Mouse (Mus musculus): ENCODE measurements at regions not wholly inside any gene's neighbourhood (a gene's known extent, or its start where the extent isn't known, plus 50 kb on each side); places are given as distances from the start of the nearest gene placed in this dataset.

DNA sequence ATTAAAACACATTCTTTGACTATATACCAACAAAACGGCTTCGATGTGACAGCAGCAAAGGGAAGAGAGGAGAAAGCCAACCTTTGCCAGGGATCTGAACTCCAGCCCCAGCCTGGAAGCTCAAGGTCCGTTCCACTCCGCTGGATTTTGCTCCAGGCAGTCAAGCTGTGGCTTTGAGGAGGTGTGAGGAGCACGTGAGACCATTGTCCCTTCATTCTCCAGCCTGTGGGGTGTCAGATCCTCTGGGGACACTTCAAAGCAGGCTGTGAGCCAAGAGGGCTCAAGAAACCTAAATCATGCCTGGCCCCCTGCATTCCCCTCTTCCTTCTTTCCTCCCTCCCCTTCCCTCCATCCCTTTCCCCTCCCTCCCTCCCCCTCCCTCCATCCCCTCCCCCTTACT lies 154.9 kb upstream of the Rpl38 start:
- Histone ChIP-seq H3K27ac (ENCODE audit: low read length) (no peak overlapping the region), H3K4me2 (ENCODE audit: low read depth, low read length) (no peak overlapping the region), H3K36me3 (ENCODE audit: control insufficient read depth, insufficient read depth) (no peaks in the 10 kb centered on the region), H3K9me3 (replicated peaks; ENCODE audit: control insufficient read depth, low read length) (no peaks in the 10 kb centered on the region), H3K27me3 (ENCODE audit: control insufficient read depth, insufficient read depth, low read depth, low read length) (no peaks in the 10 kb centered on the region), H3K4me1 (ENCODE audit: control insufficient read depth, low read depth, low read length) (no peaks in the 10 kb centered on the region), H3K9ac (ENCODE audit: low read depth, low read length) (no peak overlapping the region), H3K4me3 (ENCODE audit: low read depth, low read length) (no peak overlapping the region)
- WGBS (ENCODE audit: insufficient replicate concordance), result 23% methylated on average over 5 of the region's 5 CpGs
- ATAC-seq (ENCODE audit: low read depth), result no peak

DNA sequence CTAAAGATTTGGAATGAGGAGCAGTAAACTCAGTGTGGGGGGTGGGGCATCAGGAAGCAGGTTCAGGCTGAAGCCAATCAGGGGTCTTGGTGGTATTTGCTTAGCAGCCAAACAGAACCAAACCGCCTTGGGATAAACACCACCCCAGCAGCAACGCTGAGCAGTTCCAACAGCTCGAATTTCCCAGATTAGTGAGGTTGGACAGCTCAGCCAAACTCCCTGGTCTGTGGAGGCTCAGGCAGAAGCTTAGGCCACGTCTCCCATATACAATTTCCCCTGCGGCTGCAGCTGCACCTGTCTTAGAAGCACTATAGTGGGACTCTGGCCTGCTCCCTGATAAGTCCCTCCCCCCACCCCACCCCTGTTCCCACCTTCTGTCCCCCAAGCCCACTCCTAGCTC lies 156.3 kb upstream of the Rpl38 start:
- 17% methylated on average over 5 of the region's 5 CpGs for WGBS (ENCODE audit: insufficient replicate concordance)
- no peak overlapping the region for H3K4me2 ChIP-seq (ENCODE audit: low read depth, low read length)
- H3K4me3 ChIP-seq (ENCODE audit: low read depth, low read length), result no peak overlapping the region
- no peaks in the 10 kb centered on the region for H3K4me1 ChIP-seq (ENCODE audit: control insufficient read depth, low read depth, low read length)
- no peaks in the 10 kb centered on the region for H3K36me3 ChIP-seq (ENCODE audit: control insufficient read depth, insufficient read depth)
- H3K9me3 ChIP-seq (replicated peaks; ENCODE audit: control insufficient read depth, low read length), result no peaks in the 10 kb centered on the region
- H3K9ac ChIP-seq (ENCODE audit: low read depth, low read length), result no peak overlapping the region
- H3K27ac ChIP-seq (ENCODE audit: low read length), result no peak overlapping the region
- no peaks in the 10 kb centered on the region for H3K27me3 ChIP-seq (ENCODE audit: control insufficient read depth, insufficient read depth, low read depth, low read length)
- no peak for ATAC-seq (ENCODE audit: low read depth)

DNA sequence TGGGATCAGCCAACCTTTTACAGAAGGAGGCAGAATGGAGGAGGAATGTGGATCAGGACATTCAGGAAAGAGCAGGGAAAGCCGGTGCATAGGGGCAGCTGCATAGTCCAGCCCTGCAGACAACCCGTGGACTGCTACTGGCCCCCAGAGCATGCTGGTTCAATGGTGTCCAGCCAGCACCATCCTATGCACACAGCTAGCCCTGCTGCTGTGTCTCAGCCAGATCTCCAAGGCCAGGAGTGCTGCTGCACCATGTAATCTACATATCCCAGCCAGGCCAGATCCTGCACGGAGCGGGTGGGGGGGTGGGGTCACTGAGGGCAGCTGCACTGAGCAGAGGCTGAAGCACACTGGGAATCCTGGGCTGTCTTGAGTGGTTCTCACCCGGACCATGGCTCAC lies 165.8 kb upstream of the Rpl38 start:
- Histone ChIP-seq H3K36me3 (ENCODE audit: control insufficient read depth, insufficient read depth) (no peaks in the 10 kb centered on the region), H3K27ac (ENCODE audit: low read length) (no peak overlapping the region), H3K9me3 (replicated peaks; ENCODE audit: control insufficient read depth, low read length) (no peaks in the 10 kb centered on the region), H3K9ac (ENCODE audit: low read depth, low read length) (no peak overlapping the region), H3K4me1 (ENCODE audit: control insufficient read depth, low read depth, low read length) (no peaks in the 10 kb centered on the region), H3K4me3 (ENCODE audit: low read depth, low read length) (no peak overlapping the region), H3K4me2 (ENCODE audit: low read depth, low read length) (no peak overlapping the region), H3K27me3 (ENCODE audit: control insufficient read depth, insufficient read depth, low read depth, low read length) (no peaks in the 10 kb centered on the region)
- 32% methylated on average over 5 of the region's 5 CpGs for WGBS (ENCODE audit: insufficient replicate concordance)
- no peak for ATAC-seq (ENCODE audit: low read depth)

DNA sequence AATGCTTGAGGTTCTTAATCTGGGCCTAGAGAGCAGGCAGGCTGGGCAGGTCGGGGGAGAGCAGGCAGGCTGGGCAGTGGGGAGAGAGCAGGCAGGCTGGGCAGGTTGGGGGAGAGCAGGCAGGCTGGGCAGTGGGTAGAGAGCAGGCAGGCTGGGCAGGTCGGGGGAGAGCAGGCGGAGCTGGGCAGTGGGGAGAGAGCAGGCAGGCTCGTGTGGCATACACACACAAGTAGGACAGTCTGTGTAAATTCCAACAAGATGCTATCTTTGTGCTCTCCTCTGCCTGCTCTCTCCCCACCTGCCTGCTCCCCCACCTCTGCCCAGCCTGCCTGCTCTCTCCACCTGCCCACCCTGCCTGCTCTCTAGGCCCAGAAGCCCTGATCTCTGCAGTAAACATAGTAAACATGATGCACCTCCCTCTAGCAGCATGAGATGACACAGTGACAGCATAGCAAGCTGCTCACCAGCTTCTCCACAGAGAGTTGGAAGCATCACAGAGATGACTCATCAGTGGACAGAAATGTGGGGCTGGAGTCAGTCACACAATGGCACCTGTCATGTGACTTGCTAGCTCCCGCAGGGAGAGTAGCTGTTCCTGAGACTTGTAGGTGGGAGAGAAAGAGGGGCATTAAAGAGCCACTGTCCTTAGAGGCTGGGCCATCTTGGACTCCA lies 166.3 kb upstream of the Rpl38 start:
- ATAC-seq (ENCODE audit: low read depth), result no peak
- Histone ChIP-seq H3K27ac (ENCODE audit: low read length) (no peak overlapping the region), H3K9ac (ENCODE audit: low read depth, low read length) (no peak overlapping the region), H3K27me3 (ENCODE audit: control insufficient read depth, insufficient read depth, low read depth, low read length) (no peaks in the 10 kb centered on the region), H3K36me3 (ENCODE audit: control insufficient read depth, insufficient read depth) (no peaks in the 10 kb centered on the region), H3K4me2 (ENCODE audit: low read depth, low read length) (no peak overlapping the region), H3K4me3 (ENCODE audit: low read depth, low read length) (no peak overlapping the region), H3K4me1 (ENCODE audit: control insufficient read depth, low read depth, low read length) (no peaks in the 10 kb centered on the region), H3K9me3 (replicated peaks; ENCODE audit: control insufficient read depth, low read length) (no peaks in the 10 kb centered on the region)
- WGBS (ENCODE audit: insufficient replicate concordance), result 32% methylated on average over 4 of the region's 5 CpGs

DNA sequence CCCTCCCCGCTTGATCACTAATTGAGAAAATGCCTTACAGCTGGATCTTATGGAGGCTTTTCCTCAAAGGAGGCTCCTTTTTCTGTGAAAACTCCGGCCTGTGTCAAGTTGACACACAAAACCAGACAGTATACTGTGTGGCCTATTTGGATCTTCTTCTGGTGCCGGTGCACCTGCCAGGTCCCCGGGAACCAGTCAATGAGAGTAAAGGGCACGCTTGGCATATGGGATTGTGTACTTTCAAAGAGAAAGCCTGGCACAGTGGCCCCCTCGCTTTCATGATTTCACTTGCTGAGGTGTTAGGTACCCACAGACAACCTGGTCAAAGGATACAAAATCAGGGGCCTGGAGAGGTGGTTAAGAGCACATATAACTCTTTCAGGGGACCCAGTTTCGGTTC lies 167.9 kb upstream of the Rpl38 start:
- H3K9me3 ChIP-seq (replicated peaks; ENCODE audit: control insufficient read depth, low read length), result no peaks in the 10 kb centered on the region
- H3K4me1 ChIP-seq (ENCODE audit: control insufficient read depth, low read depth, low read length), result no peaks in the 10 kb centered on the region
- no peak overlapping the region for H3K27ac ChIP-seq (ENCODE audit: low read length)
- H3K27me3 ChIP-seq (ENCODE audit: control insufficient read depth, insufficient read depth, low read depth, low read length), result no peaks in the 10 kb centered on the region
- H3K9ac ChIP-seq (ENCODE audit: low read depth, low read length), result no peak overlapping the region
- H3K36me3 ChIP-seq (ENCODE audit: control insufficient read depth, insufficient read depth), result no peaks in the 10 kb centered on the region
- WGBS (ENCODE audit: insufficient replicate concordance), result 68% methylated on average over 7 of the region's 7 CpGs
- H3K4me2 ChIP-seq (ENCODE audit: low read depth, low read length), result no peak overlapping the region
- no peak overlapping the region for H3K4me3 ChIP-seq (ENCODE audit: low read depth, low read length)
- ATAC-seq (ENCODE audit: low read depth), result no peak

DNA sequence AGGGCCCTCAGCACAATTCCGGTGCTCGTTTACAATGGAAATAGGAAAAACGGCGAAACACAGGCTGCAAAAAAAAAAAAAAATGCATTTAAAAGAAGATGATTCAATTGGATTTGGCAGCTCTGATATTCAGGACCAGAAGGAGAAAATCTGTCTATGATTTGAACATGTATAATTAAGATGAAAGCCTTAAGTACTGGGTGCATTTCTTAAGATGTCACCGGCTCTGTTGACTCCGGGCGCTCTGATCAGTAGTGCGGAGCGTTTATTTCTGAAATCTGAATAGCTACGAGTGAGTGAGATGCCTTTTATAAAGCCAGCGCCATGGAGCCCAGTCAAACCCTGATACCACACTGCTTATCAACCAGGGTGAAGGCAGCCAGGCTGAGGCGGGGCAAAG lies 168.7 kb upstream of the Rpl38 start:
- ATAC-seq (ENCODE audit: low read depth), result no peak
- H3K4me1 ChIP-seq (ENCODE audit: control insufficient read depth, low read depth, low read length), result no peaks in the 10 kb centered on the region
- no peaks in the 10 kb centered on the region for H3K27me3 ChIP-seq (ENCODE audit: control insufficient read depth, insufficient read depth, low read depth, low read length)
- no peak overlapping the region for H3K9ac ChIP-seq (ENCODE audit: low read depth, low read length)
- no peak overlapping the region for H3K4me3 ChIP-seq (ENCODE audit: low read depth, low read length)
- H3K36me3 ChIP-seq (ENCODE audit: control insufficient read depth, insufficient read depth), result no peaks in the 10 kb centered on the region
- no peak overlapping the region for H3K4me2 ChIP-seq (ENCODE audit: low read depth, low read length)
- H3K9me3 ChIP-seq (replicated peaks; ENCODE audit: control insufficient read depth, low read length), result no peaks in the 10 kb centered on the region
- H3K27ac ChIP-seq (ENCODE audit: low read length), result no peak overlapping the region
- 63% methylated on average over 12 of the region's 12 CpGs for WGBS (ENCODE audit: insufficient replicate concordance)

DNA sequence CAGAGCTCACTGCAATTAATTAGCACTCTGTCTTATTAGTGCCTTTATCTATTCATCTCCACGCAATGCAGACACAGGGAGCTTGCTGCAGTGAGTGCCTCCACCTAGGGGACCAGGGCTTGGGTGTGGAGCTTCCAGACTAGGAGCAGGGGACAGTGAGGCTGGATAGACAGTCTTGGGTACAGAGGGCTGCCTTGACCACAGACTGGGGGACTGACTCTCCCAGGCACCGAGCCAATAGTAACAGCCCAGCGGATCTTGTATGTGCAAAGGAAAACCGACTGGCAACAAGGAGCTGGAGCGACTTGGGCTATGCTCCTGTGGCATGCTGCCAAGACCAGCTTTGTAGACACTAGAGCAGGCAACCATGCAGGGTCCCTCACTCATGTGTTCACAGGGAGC lies 172.8 kb upstream of the Rpl38 start:
- H3K27me3 ChIP-seq (ENCODE audit: control insufficient read depth, insufficient read depth, low read depth, low read length), result peaks cover 7% of the 10 kb centered on the region; the same call in 1 of the 2 replicates
- no peak for ATAC-seq (ENCODE audit: low read depth)

DNA sequence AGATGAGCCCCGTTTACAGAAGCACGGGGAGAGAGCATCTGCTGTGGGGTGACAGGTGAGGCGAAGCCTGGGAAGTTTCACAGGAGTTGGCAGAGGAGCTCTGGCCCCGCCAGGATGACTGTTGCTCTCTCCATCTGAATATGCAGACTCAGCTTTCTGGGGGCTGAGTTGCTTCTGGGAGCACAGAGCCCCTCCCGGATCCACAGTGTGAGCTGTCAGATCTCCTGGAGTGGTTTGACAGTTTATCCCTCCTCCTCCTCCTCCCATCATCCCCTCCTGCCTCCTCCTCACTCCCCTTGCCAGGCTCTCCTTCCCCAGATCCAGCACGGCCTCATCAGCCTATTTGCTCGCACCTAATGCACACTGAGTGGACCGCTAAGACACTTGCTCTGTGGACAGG lies 181.9 kb upstream of the Rpl38 start:
- Histone ChIP-seq H3K27ac (ENCODE audit: low read length) (no peak overlapping the region), H3K27me3 (ENCODE audit: control insufficient read depth, insufficient read depth, low read depth, low read length) (no peaks in the 10 kb centered on the region), H3K4me3 (ENCODE audit: low read depth, low read length) (no peak overlapping the region), H3K4me2 (ENCODE audit: low read depth, low read length) (no peak overlapping the region), H3K4me1 (ENCODE audit: control insufficient read depth, low read depth, low read length) (peaks cover 4% of the 10 kb centered on the region; the same call in 1 of the 2 replicates), H3K9ac (ENCODE audit: low read depth, low read length) (no peak overlapping the region), H3K36me3 (ENCODE audit: control insufficient read depth, insufficient read depth) (no peaks in the 10 kb centered on the region), H3K9me3 (replicated peaks; ENCODE audit: control insufficient read depth, low read length) (no peaks in the 10 kb centered on the region)
- no peak for ATAC-seq (ENCODE audit: low read depth)
- 32% methylated on average over 8 of the region's 8 CpGs for WGBS (ENCODE audit: insufficient replicate concordance)

More for the DNA sequence above, 172.8 kb upstream of the Rpl38 start:
- Histone ChIP-seq H3K36me3 (ENCODE audit: control insufficient read depth, insufficient read depth) (no peaks in the 10 kb centered on the region), H3K4me2 (ENCODE audit: low read depth, low read length) (no peak overlapping the region), H3K4me3 (ENCODE audit: low read depth, low read length) (no peak overlapping the region), H3K9ac (ENCODE audit: low read depth, low read length) (no peak overlapping the region), H3K9me3 (replicated peaks; ENCODE audit: control insufficient read depth, low read length) (no peaks in the 10 kb centered on the region), H3K4me1 (ENCODE audit: control insufficient read depth, low read depth, low read length) (no peaks in the 10 kb centered on the region), H3K27ac (ENCODE audit: low read length) (no peak overlapping the region)
- WGBS (ENCODE audit: insufficient replicate concordance), result 50% methylated on average over 5 of the region's 5 CpGs

DNA sequence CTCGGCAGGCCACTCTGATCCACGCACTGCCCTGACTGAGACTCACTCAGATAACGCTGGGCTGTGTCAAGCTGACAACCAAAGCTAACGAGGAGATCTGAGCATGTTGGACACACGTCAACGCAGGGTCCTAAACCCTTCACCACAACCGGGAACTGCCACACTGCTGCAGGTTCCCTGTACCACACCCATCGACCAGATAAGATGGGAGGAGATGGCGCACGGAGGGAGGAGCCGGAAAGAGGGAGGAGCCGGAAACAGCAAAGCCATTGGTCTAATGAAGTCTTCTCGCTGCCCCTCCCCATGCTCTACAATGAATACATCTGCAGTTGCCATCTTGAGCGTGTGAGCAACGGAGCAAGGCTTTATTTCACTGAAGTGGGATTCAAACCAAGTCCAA lies 182.9 kb upstream of the Rpl38 start:
- Histone ChIP-seq H3K36me3 (ENCODE audit: control insufficient read depth, insufficient read depth) (no peaks in the 10 kb centered on the region), H3K4me1 (ENCODE audit: control insufficient read depth, low read depth, low read length) (peaks cover 4% of the 10 kb centered on the region; the same call in 1 of the 2 replicates), H3K27me3 (ENCODE audit: control insufficient read depth, insufficient read depth, low read depth, low read length) (no peaks in the 10 kb centered on the region), H3K9me3 (replicated peaks; ENCODE audit: control insufficient read depth, low read length) (no peaks in the 10 kb centered on the region), H3K4me2 (ENCODE audit: low read depth, low read length) (no peak overlapping the region), H3K9ac (ENCODE audit: low read depth, low read length) (no peak overlapping the region), H3K27ac (ENCODE audit: low read length) (no peak overlapping the region), H3K4me3 (ENCODE audit: low read depth, low read length) (no peak overlapping the region)
- ATAC-seq (ENCODE audit: low read depth), result peak; percentile 55
- 20% methylated on average over 15 of the region's 15 CpGs for WGBS (ENCODE audit: insufficient replicate concordance)

Data from liver, embryonic 16.5 days (tissue).